Mouse (Mus musculus): Measurements from ENCODE around the gene Aplp2.

The Aplp2 gene

GRCm38 (mm10) chr9:31225808-31226207 lies 14.2 kb upstream of the Aplp2 start:
- no peak for DNase-seq (ENCODE audit: low spot score)

- DNase-seq (ENCODE audit: low spot score), result no peak
Observed at GRCm38 (mm10) chr9:31223475-31223874, 11.9 kb upstream of the Aplp2 start.

GRCm38 (mm10) chr9:31221170-31221569 lies 9.6 kb upstream of the Aplp2 start:
- DNase-seq (ENCODE audit: low spot score), result no peak

DNA sequence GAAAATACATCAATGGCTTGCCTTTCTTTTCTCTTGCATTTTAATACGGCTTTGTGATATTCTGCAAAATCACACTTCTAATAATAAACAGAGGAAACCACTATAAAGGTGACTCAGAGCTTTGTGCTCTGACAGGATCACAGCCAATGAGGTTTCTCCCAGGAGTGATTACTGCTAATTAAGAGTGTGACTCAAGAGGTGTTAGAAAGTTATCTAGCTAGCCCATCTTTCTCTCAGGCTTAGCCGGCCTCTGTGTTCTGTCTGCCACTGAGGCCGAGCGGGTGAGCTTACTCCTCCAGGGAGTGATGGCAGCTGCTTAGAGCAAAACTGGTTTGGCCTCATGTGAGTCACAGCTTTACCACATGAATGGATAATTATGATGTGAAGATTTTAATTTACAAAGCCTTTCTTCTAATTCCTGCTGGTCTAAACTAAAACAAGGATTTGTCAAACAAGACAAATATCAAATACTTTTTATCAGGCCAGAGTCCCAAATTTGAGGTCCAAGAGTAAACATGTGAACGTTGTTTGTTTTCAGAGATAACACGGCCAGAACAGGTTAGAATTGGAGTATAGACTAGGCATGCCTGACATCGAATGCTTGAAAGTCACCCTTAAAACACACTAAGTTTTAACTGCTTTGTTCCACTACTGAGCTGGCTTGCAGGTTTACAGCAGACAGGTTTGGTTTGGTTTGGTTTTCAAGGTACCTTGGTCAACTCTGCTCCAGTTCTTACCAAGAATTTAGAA lies 6.2 kb upstream of the Aplp2 start:
- no peak for DNase-seq (ENCODE audit: low spot score)

GRCm38 (mm10) chr9:31212500-31213008 lies 939 bp upstream of the Aplp2 start:
- DNase-seq (ENCODE audit: low spot score), result no peak

DNA sequence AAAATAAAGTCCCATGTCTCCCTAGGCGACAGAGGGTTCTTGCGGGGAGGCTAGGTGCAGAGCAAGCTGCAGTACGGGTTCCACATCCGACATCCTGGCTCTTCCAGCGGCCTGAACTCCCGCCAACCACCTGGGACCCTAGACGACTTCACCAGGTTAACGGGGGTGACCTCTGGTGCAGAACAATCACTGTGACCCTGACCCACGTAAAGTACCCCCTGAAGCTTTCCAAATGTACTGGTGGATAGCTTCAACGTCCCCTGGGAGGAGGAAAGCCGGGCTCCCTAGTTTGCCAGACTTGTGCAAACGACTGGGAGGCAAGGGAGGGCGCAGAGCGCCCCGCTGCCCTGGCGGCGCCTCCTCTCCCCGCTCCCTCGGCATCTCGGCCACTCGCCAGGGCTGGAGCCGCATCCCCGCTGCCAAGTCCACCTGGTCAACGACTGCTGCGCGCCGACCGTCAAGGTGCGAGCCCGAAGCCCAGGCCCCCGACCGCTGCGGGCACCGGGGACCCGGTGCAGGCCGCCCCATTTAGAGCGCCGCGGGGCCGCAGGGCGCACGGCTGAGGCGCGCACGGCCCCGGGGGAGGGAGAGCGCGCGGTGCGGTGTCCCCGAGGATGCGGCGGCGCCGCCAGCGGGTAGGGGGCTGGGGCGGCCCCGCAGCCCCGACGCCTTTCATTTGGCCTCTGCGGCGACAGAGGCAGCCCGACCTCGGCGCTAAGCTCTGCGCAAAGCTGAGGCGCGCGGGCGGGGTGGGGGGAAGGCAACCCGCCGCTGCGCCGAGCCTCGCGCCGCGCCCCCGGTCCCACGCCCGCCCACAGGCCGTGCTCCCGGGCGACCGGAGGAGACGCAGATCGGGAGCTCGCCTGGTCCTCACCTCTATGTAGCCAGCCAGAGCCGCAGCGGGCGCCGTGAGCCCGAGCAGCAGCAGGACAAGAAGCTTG lies 596 bp downstream of the Aplp2 start:
- peak; percentile 33 for DNase-seq (ENCODE audit: low spot score)

DNA sequence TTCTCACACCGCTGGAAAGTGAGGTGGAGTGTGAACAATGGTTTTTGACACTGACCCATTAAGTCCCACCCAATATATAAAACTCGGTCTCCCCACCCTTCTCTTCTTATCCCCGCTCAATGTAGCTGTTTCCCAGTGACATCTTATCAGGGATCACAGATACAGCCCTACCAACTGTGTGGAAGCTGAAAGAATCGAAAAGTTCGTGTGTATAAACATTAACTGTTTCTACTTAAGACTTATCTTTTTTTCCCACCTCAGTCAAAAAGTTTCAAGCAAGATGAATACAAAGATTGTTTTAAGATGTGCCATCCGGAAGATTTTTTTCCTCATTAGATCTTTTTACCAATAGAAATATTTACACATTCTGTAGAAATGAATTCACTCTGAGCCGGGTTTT lies 1.5 kb downstream of the Aplp2 start:
- DNase-seq (ENCODE audit: low spot score), result no peak

DNA sequence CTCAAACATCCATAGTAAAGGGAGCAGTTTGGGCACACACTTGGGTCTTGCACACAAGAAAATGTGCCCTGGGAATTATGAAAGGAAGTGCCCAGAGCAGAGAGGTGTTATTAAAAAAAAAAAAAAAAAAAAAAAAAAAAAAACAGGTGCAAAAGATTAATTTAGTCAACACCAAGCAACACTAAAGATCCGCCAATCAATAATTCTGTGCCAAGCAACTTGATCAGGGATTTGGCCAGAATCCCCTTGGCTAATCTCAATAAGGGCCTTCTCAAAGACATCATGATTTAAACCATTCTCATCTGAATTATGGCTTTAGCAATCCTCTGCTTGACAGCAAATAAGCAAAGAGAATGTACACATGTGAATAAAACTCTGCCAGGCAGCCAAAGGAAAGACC lies 2.1 kb downstream of the Aplp2 start:
- no peak for DNase-seq (ENCODE audit: low spot score)

DNA sequence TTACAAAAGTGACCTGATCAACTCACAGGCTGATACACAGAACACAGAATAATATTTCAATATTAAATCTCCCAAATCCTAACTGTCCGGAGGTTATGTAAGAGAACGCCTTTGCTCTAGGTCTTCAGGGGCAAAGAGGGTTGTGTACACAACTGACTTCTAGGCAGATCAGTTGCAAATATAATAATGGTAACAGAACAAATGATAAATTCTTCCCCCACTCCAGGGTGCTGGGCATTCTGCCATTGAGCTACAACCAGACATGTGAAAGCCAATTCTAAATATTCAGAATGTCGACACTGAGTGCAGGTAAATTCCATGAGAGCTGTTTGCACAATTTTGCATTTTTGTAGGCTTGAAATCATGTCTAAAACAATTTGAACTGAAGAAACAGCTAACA lies 3.9 kb downstream of the Aplp2 start:
- no peak for DNase-seq (ENCODE audit: low spot score)

- DNase-seq (ENCODE audit: low spot score), result no peak
Observed at GRCm38 (mm10) chr9:31204722-31205121, 6.9 kb downstream of the Aplp2 start.

- DNase-seq (ENCODE audit: low spot score), result no peak
Observed at GRCm38 (mm10) chr9:31203571-31204210, 7.9 kb downstream of the Aplp2 start.

GRCm38 (mm10) chr9:31203068-31203467 lies 8.5 kb downstream of the Aplp2 start:
- DNase-seq (ENCODE audit: low spot score), result no peak

- no peak for DNase-seq (ENCODE audit: low spot score)
Observed at GRCm38 (mm10) chr9:31198614-31199013, 13.0 kb downstream of the Aplp2 start.

DNA sequence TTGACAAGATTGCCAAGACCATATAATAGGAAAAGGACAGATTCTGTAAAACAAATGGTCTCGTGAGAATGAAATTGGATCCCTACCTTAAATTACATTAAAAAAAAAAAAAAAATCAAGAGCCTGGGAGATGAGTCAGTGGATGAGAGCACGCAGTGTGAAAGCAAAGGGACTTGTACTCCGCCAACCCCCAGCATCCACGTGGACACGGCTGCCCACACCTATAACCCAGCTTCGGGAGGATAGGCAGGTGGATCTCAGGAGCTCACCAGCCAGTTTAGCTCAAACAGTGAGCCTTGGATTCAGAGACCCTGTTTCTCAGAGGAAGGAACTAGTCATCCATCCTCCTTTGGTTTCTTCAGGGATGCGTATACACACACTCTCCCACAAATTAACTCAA lies 13.8 kb downstream of the Aplp2 start:
- no peak for DNase-seq (ENCODE audit: low spot score)

DNA sequence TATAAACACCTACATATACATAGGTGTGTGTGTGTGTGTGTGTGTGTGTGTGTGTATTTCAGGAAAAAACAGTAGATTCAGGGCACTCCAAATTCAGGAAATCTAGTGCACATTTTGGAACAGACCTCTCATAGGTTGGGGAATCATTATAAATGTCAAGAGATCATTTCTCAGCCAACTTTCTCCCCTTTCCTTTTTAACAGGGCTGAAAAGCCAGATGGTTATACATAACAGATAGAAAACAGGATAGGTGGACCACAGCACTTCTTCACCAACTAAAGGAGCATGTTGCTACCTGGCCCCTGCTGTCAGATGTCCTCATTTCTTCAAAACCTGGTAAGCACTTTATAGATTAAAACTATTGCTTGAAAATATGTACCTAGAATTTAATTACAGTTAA lies 14.9 kb downstream of the Aplp2 start:
- no peak for DNase-seq (ENCODE audit: low spot score)

DNA sequence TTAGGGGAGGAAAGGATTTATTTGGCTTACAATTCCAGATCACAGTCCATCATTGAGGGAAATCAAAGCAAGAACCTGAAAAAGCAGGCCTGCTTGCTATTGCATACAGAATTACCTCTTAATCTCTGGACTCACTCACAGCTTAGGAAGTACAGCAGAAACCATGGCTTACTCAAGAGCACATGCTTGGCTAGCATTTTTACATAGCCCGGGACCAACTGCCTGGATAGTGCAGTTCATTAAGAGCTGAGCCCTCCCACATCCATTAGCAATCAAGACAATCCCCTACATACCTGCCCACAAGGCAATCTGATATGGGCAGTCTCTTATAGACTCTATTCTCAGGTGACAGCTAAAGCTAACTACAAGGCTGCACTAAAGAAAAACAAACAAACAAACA lies 16.0 kb downstream of the Aplp2 start:
- DNase-seq (ENCODE audit: low spot score), result no peak

- no peak for DNase-seq (ENCODE audit: low spot score)
Observed at GRCm38 (mm10) chr9:31192378-31192777, 19.2 kb downstream of the Aplp2 start.

GRCm38 (mm10) chr9:31191543-31191942 lies 20.1 kb downstream of the Aplp2 start:
- no peak for DNase-seq (ENCODE audit: low spot score)

GRCm38 (mm10) chr9:31189194-31189593 lies 22.4 kb downstream of the Aplp2 start:
- DNase-seq (ENCODE audit: low spot score), result no peak

- no peak for DNase-seq (ENCODE audit: low spot score)
Observed at GRCm38 (mm10) chr9:31184439-31184838, 27.2 kb downstream of the Aplp2 start.

DNA sequence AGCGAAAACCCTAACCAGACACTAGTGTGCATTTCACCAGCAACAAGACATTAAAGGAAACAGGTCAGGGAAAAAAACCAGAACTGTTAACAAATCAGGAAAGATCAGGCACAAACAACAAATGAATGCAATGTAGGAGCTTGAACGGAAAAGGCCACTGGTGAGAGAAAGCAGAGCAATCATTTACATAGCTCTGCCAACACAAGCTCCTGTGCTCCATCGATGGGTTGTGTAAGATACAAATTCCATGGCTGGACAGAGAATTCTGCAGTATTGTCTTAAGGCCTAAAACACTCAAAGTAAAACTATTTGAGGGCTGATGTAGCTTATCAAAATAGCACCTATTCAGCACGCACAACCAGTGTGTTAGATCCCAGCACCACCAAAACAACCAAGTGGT lies 28.6 kb downstream of the Aplp2 start:
- no peak for DNase-seq (ENCODE audit: low spot score)

GRCm38 (mm10) chr9:31181291-31182085 lies 30.1 kb downstream of the Aplp2 start:
- no peak for DNase-seq (ENCODE audit: low spot score)

All from spleen, adult 12 weeks (tissue).